Mouse (Mus musculus): ENCODE results near the gene Kdm4a. TPM values are rescaled to one million over a fixed set of nuclear protein-coding genes. Genes with fewer than 3 reads are reported as not detected.

Gene Kdm4a
- polyA plus RNA-seq, 1 experiment, result 18.7 TPM

DNA sequence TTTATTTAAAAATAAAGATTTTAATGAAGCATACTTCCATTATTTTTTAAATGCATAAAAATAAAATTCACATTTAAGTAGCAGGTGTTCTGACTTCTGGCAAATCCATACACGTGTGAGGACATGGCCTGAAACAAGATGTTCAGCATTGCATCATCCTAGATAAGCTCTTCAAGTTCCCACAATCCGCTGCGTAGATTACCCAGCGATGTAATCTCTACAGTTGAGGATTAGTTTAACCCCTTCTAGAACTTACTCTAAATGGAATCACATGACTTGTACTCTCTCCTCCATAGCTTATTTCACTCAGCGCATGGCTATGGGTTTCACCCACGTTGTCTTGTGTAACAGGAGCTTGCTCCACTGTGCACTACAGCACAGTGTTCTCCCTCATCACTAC lies 78.3 kb downstream of the Kdm4a start:
- Histone ChIP-seq H3K4me3 (replicated peaks) (no peak overlapping the region), H3K36me3 (replicated peaks; ENCODE audit: low read length) (peaks cover 14% of the 10 kb centered on the region), H3K4me1 (peaks cover 11% of the 10 kb centered on the region), H3K9me3 (no peaks in the 10 kb centered on the region), H3K27me3 (replicated peaks) (no peaks in the 10 kb centered on the region)
- TF ChIP-seq FLI1 (IDR thresholded peaks at IDR 0.05; ENCODE audit: low read length) (no peak), GATA1 (IDR thresholded peaks at IDR 0.05; ENCODE audit: borderline replicate concordance, low read length) (no peak)

DNA sequence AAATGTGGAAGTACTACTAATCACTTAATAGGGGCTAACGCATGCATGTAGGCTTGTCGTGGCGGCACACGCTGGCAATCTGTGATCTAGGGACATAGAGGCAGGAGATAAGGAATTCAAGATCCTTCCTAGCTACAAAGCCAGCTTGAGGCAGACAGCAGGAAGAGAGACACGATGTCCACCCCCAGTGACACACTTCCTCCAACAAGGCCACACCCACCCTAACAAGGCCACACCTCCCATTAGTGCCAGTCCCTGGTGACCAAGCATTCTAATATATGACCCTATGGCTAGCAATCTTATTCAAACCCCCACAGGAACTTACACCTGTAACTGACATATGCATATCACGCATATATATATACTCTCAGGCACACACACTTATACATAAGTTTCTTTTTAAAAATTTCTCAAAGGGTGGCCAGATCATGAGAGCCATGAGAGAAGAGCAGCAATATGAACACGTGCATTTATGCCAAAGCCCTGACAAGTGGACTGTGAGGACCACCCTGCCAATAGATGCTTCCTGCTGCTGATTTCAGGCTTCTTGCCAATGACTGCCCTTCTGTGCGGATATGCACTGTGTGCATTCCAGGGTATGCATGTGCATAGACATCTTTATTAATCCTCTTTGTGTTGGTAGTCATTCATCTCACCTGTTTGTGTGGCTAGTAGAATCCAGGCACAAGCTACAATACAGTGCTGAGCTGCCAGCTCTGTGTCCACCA lies 80.0 kb downstream of the Kdm4a start:
- TF ChIP-seq GATA1 (IDR thresholded peaks at IDR 0.05; ENCODE audit: borderline replicate concordance, low read length) (no peak), FLI1 (IDR thresholded peaks at IDR 0.05; ENCODE audit: low read length) (no peak)
- Histone ChIP-seq H3K9me3 (no peaks in the 10 kb centered on the region), H3K4me3 (replicated peaks) (no peak overlapping the region), H3K36me3 (replicated peaks; ENCODE audit: low read length) (peaks cover 9% of the 10 kb centered on the region), H3K4me1 (peaks cover 11% of the 10 kb centered on the region), H3K27me3 (replicated peaks) (no peaks in the 10 kb centered on the region)

DNA sequence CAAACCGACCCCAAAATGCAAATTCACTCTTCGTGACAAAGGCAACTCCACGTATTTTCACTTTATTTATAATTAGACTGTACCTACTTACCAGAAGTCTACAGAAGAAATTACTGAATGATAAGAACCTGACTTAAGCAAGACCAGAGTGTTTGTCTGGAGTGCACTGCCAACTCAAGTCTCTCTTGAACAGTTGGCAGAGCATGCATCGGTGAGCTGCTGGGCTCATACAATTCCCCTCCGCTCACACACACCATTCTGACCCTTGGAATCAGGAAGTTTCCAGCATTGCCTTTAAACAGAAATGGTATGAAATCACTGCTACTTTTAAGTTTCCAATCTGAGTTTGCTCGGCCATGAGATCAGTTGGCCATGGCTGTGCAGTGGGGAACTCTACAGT lies 81.3 kb downstream of the Kdm4a start:
- TF ChIP-seq GATA1 (IDR thresholded peaks at IDR 0.05; ENCODE audit: borderline replicate concordance, low read length) (no peak), FLI1 (IDR thresholded peaks at IDR 0.05; ENCODE audit: low read length) (no peak)
- Histone ChIP-seq H3K4me1 (peaks cover 11% of the 10 kb centered on the region), H3K4me3 (replicated peaks) (no peak overlapping the region), H3K9me3 (no peaks in the 10 kb centered on the region), H3K27me3 (replicated peaks) (no peaks in the 10 kb centered on the region), H3K36me3 (replicated peaks; ENCODE audit: low read length) (peaks cover 11% of the 10 kb centered on the region)

DNA sequence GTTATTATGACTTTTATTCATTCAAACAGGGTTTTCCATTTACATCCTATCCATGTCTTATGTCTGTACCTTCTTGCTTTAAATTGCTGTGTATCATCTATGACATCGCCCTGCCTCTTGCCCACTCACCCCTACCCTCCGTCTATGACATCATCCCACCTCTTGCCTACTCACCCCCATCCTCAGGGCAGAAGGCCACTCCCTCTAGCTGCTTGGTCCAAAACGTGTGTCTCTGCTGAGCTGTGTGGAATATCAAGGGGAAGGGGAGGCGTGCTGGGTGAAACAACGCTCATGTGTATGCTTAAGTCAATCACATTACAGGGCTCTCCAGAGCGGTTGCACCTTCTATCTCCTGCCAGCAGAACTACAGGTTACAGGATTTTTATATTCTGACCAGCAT lies 83.8 kb downstream of the Kdm4a start:
- Histone ChIP-seq H3K36me3 (replicated peaks; ENCODE audit: low read length) (peaks cover 11% of the 10 kb centered on the region), H3K27me3 (replicated peaks) (no peaks in the 10 kb centered on the region), H3K9me3 (no peaks in the 10 kb centered on the region), H3K4me1 (peaks cover 8% of the 10 kb centered on the region), H3K4me3 (replicated peaks) (no peak overlapping the region)
- TF ChIP-seq FLI1 (IDR thresholded peaks at IDR 0.05; ENCODE audit: low read length) (no peak), GATA1 (IDR thresholded peaks at IDR 0.05; ENCODE audit: borderline replicate concordance, low read length) (no peak)

DNA sequence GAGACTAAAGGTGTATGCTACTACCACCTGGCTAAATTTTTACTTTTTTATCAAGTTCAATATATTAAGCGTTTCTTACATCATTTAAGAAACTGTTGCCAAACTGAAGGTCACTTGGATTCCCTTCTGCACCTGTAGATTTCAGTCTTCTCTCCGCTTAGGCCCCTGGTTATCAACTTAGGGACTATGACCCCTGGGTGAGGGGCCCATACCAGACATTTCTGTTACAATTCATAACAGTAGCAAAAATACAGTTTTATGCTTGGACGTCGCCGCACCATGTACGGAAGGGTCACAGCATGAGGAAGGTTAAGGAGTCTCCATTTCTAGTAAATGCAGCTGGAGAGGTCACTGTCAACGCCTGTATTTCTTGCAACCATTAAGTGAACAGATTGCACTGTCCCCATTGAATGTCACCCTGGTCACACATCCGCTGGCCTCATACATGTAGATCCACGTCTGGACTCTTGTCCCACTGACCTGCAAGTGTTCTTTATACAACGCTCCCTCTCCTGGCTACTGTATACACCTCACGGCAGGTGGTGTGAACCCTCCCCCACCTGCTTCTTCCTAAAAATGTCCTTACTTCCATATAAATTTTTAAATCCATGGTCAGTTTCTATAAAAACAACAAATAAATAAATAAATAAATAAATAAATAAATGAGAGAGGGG lies 86.9 kb downstream of the Kdm4a start:
- no peak overlapping the region for H3K4me3 ChIP-seq (replicated peaks)
- H3K4me1 ChIP-seq, result peaks cover 25% of the 10 kb centered on the region
- TF ChIP-seq FLI1 (IDR thresholded peaks at IDR 0.05; ENCODE audit: low read length) (no peak), GATA1 (IDR thresholded peaks at IDR 0.05; ENCODE audit: borderline replicate concordance, low read length) (no peak)
- peaks cover 4% of the 10 kb centered on the region for H3K36me3 ChIP-seq (replicated peaks; ENCODE audit: low read length)
- H3K27me3 ChIP-seq (replicated peaks), result no peaks in the 10 kb centered on the region
- no peaks in the 10 kb centered on the region for H3K9me3 ChIP-seq

GRCm38 (mm10) chr4:118090449-118090848 lies 89.4 kb downstream of the Kdm4a start:
- Histone ChIP-seq H3K4me3 (replicated peaks) (no peak overlapping the region), H3K4me1 (peaks cover 38% of the 10 kb centered on the region), H3K9me3 (no peaks in the 10 kb centered on the region), H3K36me3 (replicated peaks; ENCODE audit: low read length) (peaks cover 4% of the 10 kb centered on the region), H3K27me3 (replicated peaks) (peaks cover 7% of the 10 kb centered on the region)
- TF ChIP-seq FLI1 (IDR thresholded peaks at IDR 0.05; ENCODE audit: low read length) (no peak), GATA1 (IDR thresholded peaks at IDR 0.05; ENCODE audit: borderline replicate concordance, low read length) (no peak)

DNA sequence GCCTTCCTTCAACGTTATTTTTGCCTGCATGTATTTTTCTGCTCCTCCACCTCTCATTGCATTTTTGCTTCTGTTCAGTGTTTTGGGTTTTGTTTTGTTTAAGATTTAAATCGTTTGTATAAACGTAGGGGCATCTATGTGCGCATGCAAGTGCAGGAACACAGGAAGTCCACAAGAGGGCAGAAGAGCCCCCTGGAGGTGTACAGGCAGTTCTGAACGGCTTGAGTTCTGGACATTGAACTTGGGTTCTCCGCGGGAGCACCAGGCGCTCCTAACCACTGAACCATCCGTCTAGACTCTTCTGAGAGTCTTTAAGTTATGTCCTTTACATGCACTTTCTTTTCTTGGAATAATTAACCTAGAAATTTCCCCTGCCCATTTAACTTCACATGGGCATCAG lies 89.9 kb downstream of the Kdm4a start:
- peaks cover 4% of the 10 kb centered on the region for H3K36me3 ChIP-seq (replicated peaks; ENCODE audit: low read length)
- peaks cover 7% of the 10 kb centered on the region for H3K27me3 ChIP-seq (replicated peaks)
- H3K4me3 ChIP-seq (replicated peaks), result peak overlapping the region; percentile 28
- TF ChIP-seq FLI1 (IDR thresholded peaks at IDR 0.05; ENCODE audit: low read length) (no peak), GATA1 (IDR thresholded peaks at IDR 0.05; ENCODE audit: borderline replicate concordance, low read length) (no peak)
- no peaks in the 10 kb centered on the region for H3K9me3 ChIP-seq
- H3K4me1 ChIP-seq, result peaks cover 38% of the 10 kb centered on the region

GRCm38 (mm10) chr4:118088771-118089170 lies 91.1 kb downstream of the Kdm4a start:
- Histone ChIP-seq H3K9me3 (no peaks in the 10 kb centered on the region), H3K36me3 (replicated peaks; ENCODE audit: low read length) (peaks cover 2% of the 10 kb centered on the region), H3K27me3 (replicated peaks) (peaks cover 8% of the 10 kb centered on the region), H3K4me3 (replicated peaks) (no peak overlapping the region), H3K4me1 (peaks cover 38% of the 10 kb centered on the region)
- TF ChIP-seq FLI1 (IDR thresholded peaks at IDR 0.05; ENCODE audit: low read length) (no peak), GATA1 (IDR thresholded peaks at IDR 0.05; ENCODE audit: borderline replicate concordance, low read length) (no peak)

Other genes starting within 250 kb of the Kdm4a start
- 6.7 and 17.4 TPM in 2 replicates for gene St3gal3, start 45.1 kb downstream of the Kdm4a start, polyA plus RNA-seq (2012; ENCODE audit: insufficient read depth, low replicate concordance)
- 0.41 and 1.1 TPM in 2 replicates for gene Ptprf, start 111.4 kb upstream of the Kdm4a start, polyA plus RNA-seq (2012; ENCODE audit: insufficient read depth, low replicate concordance)
- 23.1 and 33.1 TPM in 2 replicates for gene Szt2, start 229.2 kb upstream of the Kdm4a start, polyA plus RNA-seq (2012; ENCODE audit: insufficient read depth, low replicate concordance)
- gene Med8, start 229.3 kb upstream of the Kdm4a start, polyA plus RNA-seq (2012; ENCODE audit: insufficient read depth, low replicate concordance), result 12.6 and 39.3 TPM in 2 replicates
- 148 and 265 TPM in 2 replicates for gene Elovl1, start 248.1 kb upstream of the Kdm4a start, polyA plus RNA-seq (2012; ENCODE audit: insufficient read depth, low replicate concordance)